Mouse (Mus musculus): Measurements from ENCODE around the gene Btnl10. TPM values are rescaled to one million over a fixed set of nuclear protein-coding genes. Genes with fewer than 3 reads are reported as not detected.

The Btnl10 gene
- polyA plus RNA-seq, 2 experiments: 9.6 to 18.2 TPM

GRCm38 (mm10) chr11:58918759-58919158, 1.1 kb downstream of the Btnl10 start:
- H3K4me2 ChIP-seq (ENCODE audit: low read depth): peak overlapping the region; percentile 84
- no peaks in the 10 kb centered on the region for H3K9me3 ChIP-seq (ENCODE audit: control insufficient read depth, low read length)
- peaks cover 38% of the 10 kb centered on the region for H3K36me3 ChIP-seq (replicated peaks; ENCODE audit: control insufficient read depth, insufficient read depth, low read depth)
- no peak for DNase-seq (ENCODE audit: low read depth in 3 of 3, low spot score in 3 of 3)
- peak overlapping the region; percentile 94 for H3K27ac ChIP-seq
- TF ChIP-seq CTCF (IDR thresholded peaks at IDR 0.05; ENCODE audit: low read depth) (no peak), EP300 (IDR thresholded peaks at IDR 0.05; ENCODE audit: low read depth) (no peak)
- WGBS (ENCODE audit: insufficient replicate concordance): 43% methylated on average over 5 of the region's 5 CpGs
- no peaks in the 10 kb centered on the region for H3K27me3 ChIP-seq (ENCODE audit: control insufficient read depth, insufficient read depth, low read length)
- peak overlapping the region; percentile 98 for H3K9ac ChIP-seq (replicated peaks)
- ATAC-seq (ENCODE audit: insufficient read depth): 0 out of 2 replicates have a peak, but pooled peaks have one; percentile 19
- peak overlapping the region; percentile 83 to 90 for H3K4me3 ChIP-seq (ENCODE audit: insufficient read depth in 1 of 2, low read depth in 2 of 2, low read length in 2 of 2)
- H3K4me1 ChIP-seq (replicated peaks; ENCODE audit: control insufficient read depth in 2 of 2, insufficient read depth in 2 of 2, low read length in 1 of 2): peaks cover 47 to 57% of the 10 kb centered on the region in 2 experiments

GRCm38 (mm10) chr11:58922420-58922819, 4.7 kb downstream of the Btnl10 start:
- no peak overlapping the region for H3K4me3 ChIP-seq (ENCODE audit: insufficient read depth in 1 of 2, low read depth in 2 of 2, low read length in 2 of 2)
- ATAC-seq (ENCODE audit: insufficient read depth): no peak
- 81% methylated on average over 9 of the region's 9 CpGs for WGBS (ENCODE audit: insufficient replicate concordance)
- no peak for DNase-seq (ENCODE audit: low read depth in 3 of 3, low spot score in 3 of 3)
- H3K4me2 ChIP-seq (ENCODE audit: low read depth): no peak overlapping the region
- peaks cover 21 to 24% of the 10 kb centered on the region in 2 experiments for H3K4me1 ChIP-seq (replicated peaks; ENCODE audit: control insufficient read depth in 2 of 2, insufficient read depth in 2 of 2, low read length in 1 of 2)
- peaks cover 40% of the 10 kb centered on the region for H3K36me3 ChIP-seq (replicated peaks; ENCODE audit: control insufficient read depth, insufficient read depth, low read depth)
- no peak overlapping the region for H3K27ac ChIP-seq
- no peaks in the 10 kb centered on the region for H3K9me3 ChIP-seq (ENCODE audit: control insufficient read depth, low read length)
- H3K9ac ChIP-seq (replicated peaks): no peak overlapping the region
- H3K27me3 ChIP-seq (ENCODE audit: control insufficient read depth, insufficient read depth, low read length): no peaks in the 10 kb centered on the region
- TF ChIP-seq CTCF (IDR thresholded peaks at IDR 0.05; ENCODE audit: low read depth): no peak

- H3K9me3 ChIP-seq (ENCODE audit: control insufficient read depth, low read length): no peaks in the 10 kb centered on the region
- no peak overlapping the region for H3K27ac ChIP-seq
- H3K9ac ChIP-seq (replicated peaks): no peak overlapping the region
- DNase-seq (ENCODE audit: low read depth in 3 of 3, low spot score in 3 of 3): no peak
- H3K4me2 ChIP-seq (ENCODE audit: low read depth): no peak overlapping the region
- no peak for ATAC-seq (ENCODE audit: insufficient read depth)
- no peaks in the 10 kb centered on the region for H3K27me3 ChIP-seq (ENCODE audit: control insufficient read depth, insufficient read depth, low read length)
- no peak overlapping the region for H3K4me3 ChIP-seq (ENCODE audit: insufficient read depth in 1 of 2, low read depth in 2 of 2, low read length in 2 of 2)
- peaks cover 29% of the 10 kb centered on the region for H3K36me3 ChIP-seq (replicated peaks; ENCODE audit: control insufficient read depth, insufficient read depth, low read depth)
- TF ChIP-seq EP300 (IDR thresholded peaks at IDR 0.05; ENCODE audit: low read depth) (no peak), CTCF (IDR thresholded peaks at IDR 0.05; ENCODE audit: low read depth) (no peak)
- peaks cover 33 to 34% of the 10 kb centered on the region in 2 experiments for H3K4me1 ChIP-seq (replicated peaks; ENCODE audit: control insufficient read depth in 2 of 2, insufficient read depth in 2 of 2, low read length in 1 of 2)
- 87% methylated on average over 2 of the region's 3 CpGs for WGBS (ENCODE audit: insufficient replicate concordance)
These were observed 8.9 kb downstream of the Btnl10 start for GRCm38 (mm10) chr11:58926651-58927050.

GRCm38 (mm10) chr11:58927053-58927452, 9.3 kb downstream of the Btnl10 start:
- H3K27me3 ChIP-seq (ENCODE audit: control insufficient read depth, insufficient read depth, low read length): no peaks in the 10 kb centered on the region
- peaks cover 29% of the 10 kb centered on the region for H3K36me3 ChIP-seq (replicated peaks; ENCODE audit: control insufficient read depth, insufficient read depth, low read depth)
- no peak overlapping the region; the same call in 1 of the 2 replicates for H3K27ac ChIP-seq
- TF ChIP-seq CTCF (IDR thresholded peaks at IDR 0.05; ENCODE audit: low read depth): no peak
- no peak for TF ChIP-seq EP300 (IDR thresholded peaks at IDR 0.05; ENCODE audit: low read depth)
- no peaks in the 10 kb centered on the region for H3K9me3 ChIP-seq (ENCODE audit: control insufficient read depth, low read length)
- DNase-seq (ENCODE audit: low read depth in 3 of 3, low spot score in 3 of 3) (no peak), ATAC-seq (ENCODE audit: insufficient read depth) (no peak)
- peaks cover 33 to 34% of the 10 kb centered on the region in 2 experiments for H3K4me1 ChIP-seq (replicated peaks; ENCODE audit: control insufficient read depth in 2 of 2, insufficient read depth in 2 of 2, low read length in 1 of 2)
- WGBS (ENCODE audit: insufficient replicate concordance): 55% methylated on average over 2 of the region's 2 CpGs
- no peak overlapping the region for H3K4me3 ChIP-seq (ENCODE audit: insufficient read depth in 1 of 2, low read depth in 2 of 2, low read length in 2 of 2)
- peak overlapping the region; percentile 64 for H3K4me2 ChIP-seq (ENCODE audit: low read depth)
- H3K9ac ChIP-seq (replicated peaks): no peak overlapping the region

GRCm38 (mm10) chr11:58927790-58928651, 10.3 kb downstream of the Btnl10 start:
- peak; percentile 80 for ATAC-seq (ENCODE audit: insufficient read depth)
- Histone ChIP-seq H3K9me3 (ENCODE audit: control insufficient read depth, low read length) (no peaks in the 10 kb centered on the region), H3K9ac (replicated peaks) (peak overlapping the region; percentile 55), H3K27me3 (ENCODE audit: control insufficient read depth, insufficient read depth, low read length) (no peaks in the 10 kb centered on the region), H3K4me3 (ENCODE audit: insufficient read depth in 1 of 2, low read depth in 2 of 2, low read length in 2 of 2) (peak overlapping the region; percentile 43 to 57), H3K36me3 (replicated peaks; ENCODE audit: control insufficient read depth, insufficient read depth, low read depth) (peaks cover 28% of the 10 kb centered on the region), H3K27ac (peak overlapping the region; percentile 67), H3K4me2 (ENCODE audit: low read depth) (peak overlapping the region; percentile 64), H3K4me1 (replicated peaks; ENCODE audit: control insufficient read depth in 2 of 2, insufficient read depth in 2 of 2, low read length in 1 of 2) (peaks cover 33 to 34% of the 10 kb centered on the region in 2 experiments)
- peak in 1 of 3 experiments; percentile 77 for DNase-seq (ENCODE audit: low read depth in 3 of 3, low spot score in 3 of 3)
- WGBS (ENCODE audit: insufficient replicate concordance): 2% methylated on average over 20 of the region's 20 CpGs
- peak; percentile 32; the same call in 1 of the 2 replicates for TF ChIP-seq EP300 (IDR thresholded peaks at IDR 0.05; ENCODE audit: low read depth)
- peak; percentile 95 for TF ChIP-seq CTCF (IDR thresholded peaks at IDR 0.05; ENCODE audit: low read depth)
